Mouse (Mus musculus) hindbrain, embryonic 11.5 days (tissue): Measurements from ENCODE around the gene 4930402F06Rik. TPM values are rescaled to one million over a fixed set of nuclear protein-coding genes. Genes with fewer than 3 reads are reported as not detected.

Experiments
- ATAC-seq: fragments of 200-750 bp; cut with Nextera tagmentation; 2 replicates; pipeline ENCODE4 v1.8.0; 2017; ENCODE audit warnings: mild to moderate bottlenecking, moderate TSS enrichment, moderate library complexity; ENCODE audit not compliant: low FRiP score
- DNase-seq: peaks from one replicate; pipeline ENCODE4 v3.0.0-alpha.2; 2015; ENCODE audit warnings: low spot score
- H3K27ac ChIP-seq: fragments of 300-500 bp; sonication (generic); 2 replicates; pipeline ENCODE4 v1.5.1; 2014; ENCODE audit warnings: mild to moderate bottlenecking, low read depth, low read length
- H3K27me3 ChIP-seq: fragments of 300-500 bp; sonication (generic); 2 replicates; pipeline ENCODE4 v1.6.1; 2014; ENCODE audit warnings: mild to moderate bottlenecking, low read length, moderate library complexity, mixed read lengths; ENCODE audit not compliant: control insufficient read depth, insufficient read depth
- H3K36me3 ChIP-seq: fragments of 300-500 bp; sonication (generic); 2 replicates; pipeline ENCODE4 v1.6.1; 2014; ENCODE audit warnings: mild to moderate bottlenecking, low read length, moderate library complexity, mixed read lengths; ENCODE audit not compliant: control insufficient read depth, insufficient read depth
- H3K4me1 ChIP-seq: fragments of 300-500 bp; sonication (generic); replicated peaks from 2 replicates; pipeline ENCODE4 v1.6.1; 2014; ENCODE audit warnings: low read length, mixed read lengths; ENCODE audit not compliant: control insufficient read depth, insufficient read depth
- H3K4me2 ChIP-seq: fragments of 300-500 bp; sonication (generic); replicated peaks from 2 replicates; pipeline ENCODE4 v1.6.1; 2014; ENCODE audit warnings: mild to moderate bottlenecking, low read depth, low read length
- H3K4me3 ChIP-seq: fragments of 300-500 bp; sonication (generic); 2 replicates; pipeline ENCODE4 v1.5.1; 2014; ENCODE audit warnings: low read depth, low read length
- H3K9ac ChIP-seq: fragments of 300-500 bp; sonication (generic); 2 replicates; pipeline ENCODE4 v1.6.1; 2014; ENCODE audit warnings: low read depth, low read length
- H3K9me3 ChIP-seq: fragments of 300-500 bp; sonication (generic); 2 replicates; pipeline ENCODE4 v1.6.1; 2016; ENCODE audit warnings: low read length; ENCODE audit not compliant: control insufficient read depth
- WGBS: fragments of 180-500 bp; shearing (Covaris S2); extraction: QIAGEN DNeasy Blood & Tissue Kit; methylation state at CpG from one replicate; pipeline ENCODE4 v1.1.7; 2014; 5-methylcytosine and 5-hydroxymethylcytosine counted together
- polyA plus RNA-seq: library from polyadenylated mRNA; unstranded; fragments of >200 nt; fragmentation: Nextera tagmentation; extraction: Ambion mirVana; gene quantifications from 2 replicates; pipeline ENCODE4 v1.2.1, GENCODE M21; 2014

Gene 4930402F06Rik
- polyA plus RNA-seq, 1 experiment from 2014 or later: not detected

GRCm38 (mm10) chr2:35328064-35328792 lies 68.7 kb downstream of the 4930402F06Rik start:
- DNase-seq (no peak), ATAC-seq (no peak)
- no peaks in the 10 kb centered on the region for H3K4me1 ChIP-seq
- no peak overlapping the region for H3K27ac ChIP-seq
- no peaks in the 10 kb centered on the region for H3K9me3 ChIP-seq
- no peak overlapping the region for H3K4me2 ChIP-seq
- 51% methylated on average over 11 of the region's 11 CpGs for WGBS
- H3K36me3 ChIP-seq: no peaks in the 10 kb centered on the region
- no peak overlapping the region for H3K9ac ChIP-seq
- no peaks in the 10 kb centered on the region for H3K27me3 ChIP-seq
- H3K4me3 ChIP-seq: no peak overlapping the region

- H3K4me3 ChIP-seq: no peak overlapping the region
- DNase-seq: no peak
- ATAC-seq: no peak
- H3K27ac ChIP-seq: no peak overlapping the region
- no peaks in the 10 kb centered on the region for H3K9me3 ChIP-seq
- 71% methylated on average over 10 of the region's 10 CpGs for WGBS
- H3K4me2 ChIP-seq: no peak overlapping the region
- H3K4me1 ChIP-seq: no peaks in the 10 kb centered on the region
- no peaks in the 10 kb centered on the region for H3K27me3 ChIP-seq
- no peak overlapping the region for H3K9ac ChIP-seq
- H3K36me3 ChIP-seq: no peaks in the 10 kb centered on the region
Observed at GRCm38 (mm10) chr2:35327583-35327982, 69.4 kb downstream of the 4930402F06Rik start.

- Histone ChIP-seq H3K36me3 (no peaks in the 10 kb centered on the region), H3K27me3 (no peaks in the 10 kb centered on the region), H3K9me3 (no peaks in the 10 kb centered on the region), H3K4me3 (no peak overlapping the region), H3K4me2 (no peak overlapping the region), H3K9ac (no peak overlapping the region), H3K4me1 (no peaks in the 10 kb centered on the region), H3K27ac (no peak overlapping the region)
- DNase-seq: no peak
- ATAC-seq: no peak
- 78% methylated on average over 1 of the region's 1 CpGs for WGBS
Observed at GRCm38 (mm10) chr2:35326931-35327330, 70.0 kb downstream of the 4930402F06Rik start.

GRCm38 (mm10) chr2:35325930-35326329 lies 71.0 kb downstream of the 4930402F06Rik start:
- no peak overlapping the region for H3K27ac ChIP-seq
- H3K27me3 ChIP-seq: no peaks in the 10 kb centered on the region
- H3K9ac ChIP-seq: no peak overlapping the region
- ATAC-seq: no peak
- no peaks in the 10 kb centered on the region for H3K9me3 ChIP-seq
- no peak for DNase-seq
- WGBS: 77% methylated on average over 10 of the region's 10 CpGs
- no peaks in the 10 kb centered on the region for H3K36me3 ChIP-seq
- no peak overlapping the region for H3K4me2 ChIP-seq
- H3K4me3 ChIP-seq: no peak overlapping the region
- H3K4me1 ChIP-seq: no peaks in the 10 kb centered on the region

Other genes starting within 250 kb of the 4930402F06Rik start
- gene Rab14, start 196.1 kb downstream of the 4930402F06Rik start, polyA plus RNA-seq: 297 and 327 TPM in 2 replicates
- 39.9 and 40.2 TPM in 2 replicates for gene Gsn, start 140.8 kb downstream of the 4930402F06Rik start, polyA plus RNA-seq
- 12.6 and 14.5 TPM in 2 replicates for gene Stom, start 60.2 kb downstream of the 4930402F06Rik start, polyA plus RNA-seq
- gene 4930568D16Rik, start 29.4 kb downstream of the 4930402F06Rik start, polyA plus RNA-seq: not detected in 2 replicates
- 5.6 and 5.9 TPM in 2 replicates for gene Ggta1, start 66.1 kb upstream of the 4930402F06Rik start, polyA plus RNA-seq
- gene Dab2ip, start 161.1 kb upstream of the 4930402F06Rik start, polyA plus RNA-seq: 37.8 and 47.9 TPM in 2 replicates